Mouse (Mus musculus) MEL-GATA-1-ER (cell line): ENCODE data around the gene Hoxd8.
A peak's percentile ranks its signal among the peaks of the same experiment; 100 is the strongest.

ENCODE experiments used
- DNase-seq: peaks from one replicate; pipeline ENCODE4 v3.0.0-alpha.2; 2012; ENCODE audit warnings: low read depth; ENCODE audit errors: extremely low read depth

Gene Hoxd8

GRCm38 (mm10) chr2:74698201-74699052, 6.0 kb upstream of the Hoxd8 start:
- no peak for DNase-seq

DNA sequence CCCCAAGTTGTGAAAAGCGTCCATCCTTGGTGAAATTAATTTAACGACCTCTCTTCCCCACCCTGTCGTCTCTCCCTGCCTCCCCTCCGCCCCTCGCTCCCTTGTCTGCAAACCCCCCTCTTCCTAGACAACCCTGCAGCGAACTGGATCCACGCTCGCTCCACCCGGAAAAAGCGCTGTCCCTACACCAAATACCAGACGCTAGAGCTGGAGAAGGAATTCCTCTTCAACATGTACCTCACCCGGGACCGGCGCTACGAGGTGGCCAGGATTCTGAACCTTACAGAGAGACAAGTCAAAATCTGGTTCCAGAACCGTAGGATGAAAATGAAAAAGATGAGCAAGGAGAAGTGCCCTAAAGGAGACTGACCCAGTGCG, 5.4 kb upstream of the Hoxd8 start:
- DNase-seq = no peak

DNA sequence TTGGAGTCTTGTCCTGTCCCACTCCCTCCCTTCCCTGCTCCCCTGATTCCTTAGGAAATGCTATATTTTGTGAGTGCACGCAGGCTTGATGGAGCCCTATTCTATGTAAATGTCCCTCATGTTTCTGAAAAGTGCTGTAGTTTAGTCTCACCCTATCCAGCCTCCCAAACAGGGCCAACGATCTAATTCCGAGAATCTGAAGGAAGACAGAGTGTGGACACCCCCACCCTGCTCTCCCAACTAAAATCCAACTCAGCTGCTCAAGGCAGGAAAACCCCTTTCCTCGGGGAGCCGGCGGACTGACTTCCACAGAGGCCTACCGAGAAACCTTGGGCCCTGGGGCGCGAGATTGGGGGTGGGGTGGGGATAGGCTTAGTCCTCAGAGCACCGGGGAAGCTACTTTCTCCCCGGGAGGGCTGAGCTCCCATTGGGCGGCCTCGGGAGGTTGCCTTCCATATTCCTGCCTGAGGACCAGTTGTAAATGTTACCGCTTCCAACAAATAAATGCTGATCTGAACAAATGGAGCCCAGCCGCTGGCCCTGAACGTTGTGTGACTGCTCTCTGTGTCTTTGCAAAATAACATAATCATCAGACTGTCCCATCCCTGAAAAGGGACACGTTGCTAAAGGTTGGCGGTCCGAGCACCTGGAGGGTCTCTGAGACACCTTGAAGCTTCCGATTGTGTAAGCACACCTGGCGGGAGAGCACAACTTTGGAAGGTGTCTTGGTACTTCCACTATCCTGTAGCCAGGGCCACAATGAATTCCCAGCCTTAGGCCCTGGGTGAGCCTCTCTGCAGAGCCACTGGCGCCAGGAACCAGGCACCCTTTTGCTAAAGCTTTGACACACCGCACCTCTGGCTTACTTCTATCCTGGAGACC, 4.5 kb upstream of the Hoxd8 start:
- DNase-seq = no peak

GRCm38 (mm10) chr2:74700546-74701112, 3.8 kb upstream of the Hoxd8 start:
- no peak for DNase-seq

- DNase-seq = peak; percentile 19
Observed at GRCm38 (mm10) chr2:74701949-74702819, 2.2 kb upstream of the Hoxd8 start.

GRCm38 (mm10) chr2:74702820-74703219, 1.6 kb upstream of the Hoxd8 start:
- no peak for DNase-seq

DNA sequence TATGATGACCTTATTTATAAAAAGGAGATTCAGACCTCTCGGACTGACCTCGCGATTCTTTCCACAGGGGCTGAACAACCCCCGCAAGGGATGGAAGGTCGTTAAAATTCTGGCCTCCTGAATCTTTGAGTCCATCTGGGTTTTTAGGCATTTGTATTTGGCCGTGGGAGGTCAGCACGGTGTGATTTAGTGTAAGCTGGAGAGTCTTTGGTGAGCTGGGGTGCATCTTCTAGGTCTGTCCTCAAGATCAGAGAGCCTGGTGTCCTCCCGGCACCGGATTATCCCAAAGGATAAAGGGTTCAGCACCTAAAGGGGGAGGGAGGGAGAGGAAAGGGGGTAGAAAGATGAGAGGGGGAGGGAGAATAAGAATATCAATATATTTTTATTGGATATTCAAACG, 1.1 kb upstream of the Hoxd8 start:
- no peak for DNase-seq

DNA sequence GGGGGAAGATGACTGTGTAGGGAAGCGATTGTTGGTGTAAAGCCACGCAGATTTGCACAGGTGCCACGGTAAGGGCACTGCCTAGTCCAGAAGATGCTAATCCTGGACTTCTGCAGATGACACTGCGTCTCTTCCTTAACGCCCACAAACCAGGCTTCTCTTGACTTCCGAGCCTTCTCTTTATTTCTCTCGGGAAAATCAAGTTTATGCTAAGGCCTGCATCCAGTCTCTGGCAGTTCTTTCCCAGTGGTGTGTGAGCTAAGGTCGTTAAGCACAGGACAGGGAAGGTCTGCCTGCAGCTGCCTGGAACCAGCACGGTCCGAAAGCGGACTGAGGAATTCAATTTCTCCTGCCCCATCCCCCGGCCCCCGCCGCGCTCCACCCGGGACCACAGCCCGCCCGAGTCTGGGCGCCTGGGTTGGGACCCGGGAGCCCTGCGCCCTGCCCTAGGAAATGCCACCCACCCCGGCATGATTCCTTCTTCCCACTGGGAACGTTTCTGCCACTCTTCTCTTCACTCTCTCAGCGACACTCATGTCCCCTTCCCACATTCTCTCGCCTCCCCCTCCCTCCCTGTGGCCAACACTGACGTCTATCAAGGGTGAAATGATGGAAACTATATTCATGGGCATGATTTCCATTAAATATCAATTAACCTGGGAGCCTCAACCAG, 559 bp upstream of the Hoxd8 start:
- no peak for DNase-seq

- DNase-seq = no peak
Observed at GRCm38 (mm10) chr2:74704999-74705466, 618 bp downstream of the Hoxd8 start.

- DNase-seq = no peak
Observed at GRCm38 (mm10) chr2:74705467-74706089, 1.2 kb downstream of the Hoxd8 start.

GRCm38 (mm10) chr2:74706393-74706960, 2.1 kb downstream of the Hoxd8 start:
- no peak for DNase-seq

DNA sequence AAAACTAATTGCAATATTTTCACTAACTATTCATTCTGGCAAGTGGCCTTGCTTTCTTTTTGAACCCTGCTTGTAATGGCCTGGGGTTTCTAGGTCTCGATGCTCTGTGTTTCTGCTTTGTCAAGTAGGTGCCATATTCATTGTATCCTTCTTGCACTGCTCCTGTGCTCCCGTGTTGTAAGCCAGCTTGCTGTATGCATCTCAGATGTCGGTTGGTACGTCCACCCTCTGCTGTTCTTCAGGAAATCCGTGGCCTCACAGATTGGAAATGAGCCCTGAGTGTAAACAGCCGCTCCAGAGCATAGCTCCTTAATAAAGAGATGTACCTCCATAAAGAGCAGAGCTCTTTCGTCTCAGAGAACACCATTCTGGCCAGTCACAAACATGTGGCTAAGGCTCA, 3.2 kb downstream of the Hoxd8 start:
- DNase-seq = no peak

- no peak for DNase-seq
Observed at GRCm38 (mm10) chr2:74708676-74709075, 4.3 kb downstream of the Hoxd8 start.

DNA sequence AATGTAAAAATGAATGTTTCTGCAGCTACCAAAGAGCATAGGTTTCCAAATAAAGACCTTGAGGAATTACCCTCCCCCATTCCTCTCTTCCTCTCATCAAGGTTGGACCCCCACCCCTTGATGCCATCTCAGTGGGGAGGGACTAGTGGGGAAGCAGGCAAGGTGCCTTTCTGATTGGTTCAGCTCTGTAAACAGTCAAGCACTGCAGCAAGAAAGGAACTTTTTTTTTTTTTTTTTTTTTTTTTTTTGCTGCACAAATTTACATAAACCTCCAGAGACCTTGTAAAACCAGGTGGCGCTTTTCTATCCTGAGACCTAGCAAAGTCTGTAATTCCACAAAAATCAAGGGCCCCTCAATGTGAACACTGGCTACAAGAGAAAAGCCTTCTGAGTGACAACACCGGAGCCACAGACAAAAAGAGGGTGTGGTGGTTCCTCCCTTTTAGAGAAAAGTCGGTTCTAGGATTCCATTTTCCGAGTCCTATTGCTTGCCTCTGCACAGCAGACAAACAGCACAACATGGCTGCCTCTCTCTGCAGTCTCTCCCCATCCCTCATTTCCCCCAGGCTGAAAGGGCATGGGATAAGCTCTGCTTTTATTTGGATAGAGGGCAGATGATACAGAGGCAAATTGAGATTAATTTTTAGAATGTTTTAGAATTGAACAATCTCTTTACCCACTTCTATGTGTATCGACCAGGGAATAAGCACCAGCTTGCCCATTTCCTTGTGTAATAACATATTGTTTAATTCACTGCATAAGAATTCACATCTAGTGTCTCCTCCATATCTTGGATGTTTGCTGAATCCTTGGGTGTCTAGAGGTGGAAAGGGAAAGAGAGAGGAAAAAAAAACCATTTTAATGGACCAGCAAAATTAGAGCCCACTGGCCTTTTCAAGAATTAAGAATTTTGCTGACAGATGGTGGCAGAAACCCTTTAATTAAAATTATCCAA, 5.3 kb downstream of the Hoxd8 start:
- DNase-seq = no peak

- DNase-seq = no peak
Observed at GRCm38 (mm10) chr2:74710929-74711543, 6.6 kb downstream of the Hoxd8 start.

DNA sequence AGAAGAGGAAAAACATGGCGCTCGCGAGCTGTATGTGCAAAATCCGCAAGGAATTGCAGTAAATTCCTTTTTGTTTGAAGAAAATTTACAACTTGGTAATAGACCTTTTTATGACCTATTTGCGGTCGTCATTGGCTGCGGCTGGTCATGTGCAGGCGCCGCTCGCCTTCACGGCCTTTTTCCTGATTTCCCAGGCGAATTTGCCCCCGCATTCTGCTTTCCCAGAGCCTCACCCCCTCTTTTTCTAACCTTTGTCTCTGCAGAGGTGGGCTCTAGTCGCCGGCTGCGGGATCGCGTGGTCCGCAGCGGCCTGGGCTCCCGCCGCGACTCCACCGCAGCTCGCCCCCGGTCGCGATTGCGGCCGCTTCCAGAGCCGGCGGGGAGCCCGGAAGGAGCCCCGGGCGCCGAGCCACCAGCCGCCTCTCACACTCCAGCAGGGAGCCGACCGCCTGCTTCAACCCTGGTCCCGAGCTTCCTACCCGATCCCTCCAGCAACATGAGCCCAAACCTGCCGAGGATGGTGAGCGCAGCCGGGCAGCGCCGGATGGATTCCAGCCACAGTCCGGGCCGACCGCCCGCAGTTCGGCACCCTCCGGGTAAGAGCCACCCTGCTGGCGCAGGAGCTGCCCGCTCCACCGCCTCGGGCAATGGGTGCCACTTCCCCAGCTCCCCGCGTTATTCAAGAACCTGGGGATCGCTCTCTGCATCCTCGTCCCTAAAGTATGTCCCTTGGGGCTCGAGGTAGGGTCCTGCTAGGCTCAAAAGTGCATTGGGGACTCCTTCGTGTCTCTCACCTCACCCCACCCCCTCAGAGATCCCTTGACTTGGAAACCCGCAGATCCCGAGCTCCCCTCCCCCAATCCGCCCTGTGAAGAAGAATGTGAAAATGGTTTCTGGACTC, 7.6 kb downstream of the Hoxd8 start, which contains the start of the genes Hoxd3 and Hoxd4:
Gene Hoxd3 (plus strand): TSS at position 207 of the 901 bp plus-strand sequence.
Gene Hoxd4 (plus strand): TSS at position 209 of the 901 bp plus-strand sequence.
- DNase-seq = no peak
